Mouse (Mus musculus) olfactory bulb, adult 2 months (tissue): ENCODE data around the gene Fbxo7.

Experiments
- CTCF ChIP-seq: fragments of 200-500 bp; IDR thresholded peaks from 2 replicates; pipeline ENCODE4 v1.5.1; 2012; ENCODE audit warnings: low read depth, mild to moderate bottlenecking, low read length, moderate library complexity; ENCODE audit not compliant: insufficient read depth
- POLR2A ChIP-seq: fragments of 200-500 bp; IDR thresholded peaks from 2 replicates; pipeline ENCODE4 v1.6.1; 2012; ENCODE audit warnings: mild to moderate bottlenecking, low read depth, low read length, moderate library complexity; ENCODE audit not compliant: insufficient read depth

GRCm38 (mm10) chr10:86079921-86080320, 58.1 kb downstream of the Fbxo7 start:
- TF ChIP-seq POLR2A, result no peak
- TF ChIP-seq CTCF, result no peak
